Mouse (Mus musculus) ZHBTc4 (cell line): ENCODE measurements around the gene Olfr679.
"Not testable (repeated sequence)": the region's sequence is repeated elsewhere in the genome, so short reads cannot be mapped to it uniquely, and the experiment has no call there.

ENCODE experiments used
- DNase-seq: peaks from one replicate; pipeline ENCODE4 v3.0.0-alpha.2; 2011; ENCODE audit warnings: low read depth, low spot score

Olfr679 gene

DNA sequence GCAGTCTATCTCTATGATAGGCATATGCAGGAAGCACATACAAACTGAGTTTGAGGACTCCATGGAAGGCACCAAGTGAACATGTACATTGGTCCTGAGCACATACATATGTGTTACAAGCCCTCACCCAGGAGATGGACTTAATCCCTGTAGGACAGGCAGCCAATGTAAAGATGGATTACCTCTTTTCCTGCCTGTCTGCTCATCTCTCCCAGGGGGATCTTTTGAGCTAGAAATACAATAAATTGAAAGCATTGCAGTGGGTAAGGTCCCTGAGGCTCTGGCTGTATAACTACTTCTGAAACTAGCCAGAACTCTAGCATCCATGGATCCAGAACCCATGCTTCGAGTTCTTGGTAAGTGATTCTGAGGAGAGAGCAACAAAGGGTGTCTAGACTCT lies at the start of gene Olfr679:
TSS of gene Olfr679 (plus strand) at position 301 of the 400 bp plus-strand sequence.
- no peak for DNase-seq

DNA sequence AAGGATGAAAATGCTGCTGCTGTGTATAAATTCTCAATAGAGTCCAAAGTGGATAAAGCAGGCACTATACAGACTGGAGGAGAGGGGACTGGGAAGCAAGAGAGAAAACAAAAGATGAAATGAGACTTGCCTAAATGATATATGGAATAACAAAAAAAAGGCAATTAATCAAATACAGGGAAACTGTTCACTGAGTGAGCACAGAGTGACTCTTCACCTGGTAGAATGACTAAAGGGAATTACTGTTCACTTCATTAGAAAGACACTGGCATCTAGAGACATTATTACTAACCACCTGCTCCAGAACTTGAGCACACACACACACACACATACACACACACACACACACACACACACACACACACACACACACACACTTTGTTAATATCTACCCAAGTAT lies 48.6 kb upstream of the Olfr679 start, which contains the start of gene Olfr676:
TSS of gene Olfr676 (plus strand) at position 301 of the 400 bp plus-strand sequence.
- DNase-seq, result no peak

DNA sequence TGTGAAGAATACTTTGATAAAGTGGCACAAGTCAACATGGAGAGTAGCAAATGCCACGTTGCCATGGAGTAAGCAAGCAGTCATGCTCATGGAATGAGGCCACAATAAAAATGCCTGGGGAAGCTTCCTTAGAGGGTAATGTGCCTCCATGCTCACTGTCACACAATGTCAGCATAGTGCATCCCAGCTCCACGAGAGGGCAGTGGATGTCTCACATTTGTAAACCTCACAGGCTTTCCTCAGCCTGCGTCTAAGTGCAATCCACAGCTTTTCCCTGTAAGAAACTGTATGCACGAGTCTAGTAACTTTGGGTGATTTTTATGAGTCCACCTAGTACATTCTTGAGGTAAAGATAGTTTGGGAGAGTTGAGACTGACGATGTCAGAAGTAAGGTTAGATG lies 47.2 kb upstream of the Olfr679 start:
- peak; percentile 27 for DNase-seq

DNA sequence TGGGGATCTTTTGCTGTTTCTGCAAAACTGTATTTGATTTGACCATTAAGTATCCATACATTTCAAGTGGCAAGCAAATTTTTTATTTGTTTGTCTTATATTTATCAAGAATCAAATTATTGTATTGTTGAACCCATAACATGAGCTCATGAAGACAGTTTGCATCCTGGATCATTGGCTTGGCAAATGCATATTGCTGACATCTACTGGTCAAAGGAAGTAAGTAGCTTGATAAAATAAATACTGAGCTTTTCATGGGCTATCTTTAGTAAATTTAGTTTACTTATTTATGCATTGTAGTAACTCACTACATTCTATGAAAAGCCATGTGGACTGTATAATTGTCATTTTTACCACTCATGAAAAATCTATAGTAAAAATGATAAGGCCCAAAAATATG lies 22.1 kb upstream of the Olfr679 start:
- no peak for DNase-seq

- DNase-seq, result no peak
Observed at GRCm38 (mm10) chr7:105064175-105064574, 16.8 kb upstream of the Olfr679 start, which contains the start of gene Olfr678. Gene Olfr678 (plus strand): TSS chr7:105064475.

DNA sequence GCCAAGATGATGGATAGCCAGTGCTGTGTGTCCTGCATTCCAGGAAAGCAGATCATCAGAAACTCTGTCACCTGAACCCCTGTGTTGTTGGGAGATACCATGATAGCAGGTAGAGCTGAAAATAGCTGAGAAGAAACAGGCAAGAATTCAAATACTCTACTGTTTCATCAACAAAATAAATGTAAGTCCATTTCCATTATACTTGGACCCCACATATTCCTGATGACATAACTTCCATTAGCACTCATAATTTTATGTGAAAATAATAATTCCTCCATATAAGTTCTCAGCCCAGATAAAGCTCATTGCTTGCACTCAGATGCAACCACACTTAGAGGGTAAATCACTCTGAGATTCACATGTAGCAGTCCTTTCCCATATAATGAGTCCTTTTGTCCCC lies 11.7 kb downstream of the Olfr679 start, which contains the start of gene Olfr680-ps1:
TSS of gene Olfr680-ps1 (minus strand) at position 101 of the 400 bp plus-strand sequence.
- not testable (repeated sequence) for DNase-seq

- no peak for DNase-seq
Observed at GRCm38 (mm10) chr7:105116536-105116935, 35.5 kb downstream of the Olfr679 start, which contains the start of gene Olfr681. Gene Olfr681 (plus strand): TSS chr7:105116836.
